Mouse (Mus musculus) left cerebral cortex, postnatal 36 days (tissue): ENCODE measurements at regions not wholly inside any gene's neighbourhood (a gene's known extent, or its start where the extent isn't known, plus 50 kb on each side); places are given as distances from the start of the nearest gene placed in this dataset.

Experiments used
- DNase-seq, 2 experiments: peaks; one replicate each; pipeline ENCODE4 v3.0.0; 2021 to 2022; ENCODE audit warnings: low spot score in 2 of 2, mixed read lengths in 1 of 2
- intact Hi-C: fragments of 180-260 bp; cut with DNase I; formaldehyde crosslinking; loops from one replicate; pipeline ENCODE4 v1.15.1; 2025

DNA sequence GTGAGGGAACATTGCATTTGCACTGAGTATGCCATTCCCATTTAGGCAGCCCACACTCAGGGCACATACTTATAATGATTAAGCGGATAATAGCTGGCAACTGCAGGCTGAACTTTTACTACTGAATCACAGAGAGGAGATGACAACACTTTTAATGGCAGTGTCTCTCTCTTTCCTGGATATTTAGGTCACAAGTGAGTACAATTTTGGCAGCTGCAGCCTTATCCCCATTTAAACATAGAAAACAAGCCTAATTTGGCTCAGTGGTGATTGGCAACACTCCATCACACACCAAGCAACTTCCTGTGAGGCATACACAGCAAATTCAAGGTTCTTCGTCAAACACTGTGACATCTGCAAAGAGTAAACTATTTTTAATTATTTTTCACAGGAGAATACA lies 329.5 kb upstream of the Negr1 start:
- intact Hi-C loops: no loop called here
- no peak for DNase-seq

DNA sequence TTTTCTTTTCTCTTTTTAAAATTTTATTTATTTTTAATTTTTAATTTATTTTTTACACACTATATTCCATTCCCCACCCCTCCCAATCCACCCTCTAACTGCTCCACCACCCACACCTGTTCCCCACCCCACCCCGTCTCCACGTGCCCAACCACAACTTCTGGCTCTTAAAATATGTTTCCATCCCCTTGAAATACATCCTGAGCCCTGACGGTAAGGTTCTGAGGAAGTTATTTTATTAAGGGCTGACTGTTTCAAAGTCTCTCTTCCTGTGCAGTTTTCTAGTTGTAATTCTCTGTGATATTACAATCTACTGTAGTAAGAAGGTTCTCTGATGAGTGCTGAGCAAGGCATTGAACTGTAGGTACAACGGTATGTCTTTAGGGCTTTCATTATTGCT lies 325.6 kb upstream of the Negr1 start:
- intact Hi-C loops: no loop called here
- no peak for DNase-seq

DNA sequence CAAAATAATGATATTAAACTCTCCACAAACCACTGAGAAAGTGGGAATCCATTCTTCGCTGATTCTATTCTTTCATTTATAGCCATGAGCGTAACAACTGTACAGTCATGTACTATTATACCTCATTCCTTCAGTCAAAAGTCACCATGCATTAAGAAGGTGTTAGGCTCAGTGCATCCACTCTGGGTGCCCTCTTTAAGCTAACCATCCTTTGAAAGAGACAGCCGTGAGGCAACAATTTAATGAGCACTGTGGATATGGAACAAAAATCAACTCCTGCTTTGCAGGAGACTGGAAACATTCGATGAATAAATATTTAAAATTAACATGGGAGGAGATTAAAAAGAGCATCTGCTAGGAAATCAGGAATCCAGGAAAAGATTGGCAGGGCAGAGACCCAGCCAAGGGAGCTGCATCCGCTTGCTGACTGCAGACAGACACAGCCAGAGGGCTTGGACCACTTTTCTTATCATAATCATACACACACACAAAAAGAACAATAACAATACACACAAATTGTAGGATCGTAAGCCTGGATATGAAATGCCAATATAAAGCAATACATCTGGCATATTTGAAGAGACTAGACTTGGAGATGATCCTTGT lies 309.2 kb upstream of the Negr1 start:
- intact Hi-C loops: no loop called here
- no peak for DNase-seq

DNA sequence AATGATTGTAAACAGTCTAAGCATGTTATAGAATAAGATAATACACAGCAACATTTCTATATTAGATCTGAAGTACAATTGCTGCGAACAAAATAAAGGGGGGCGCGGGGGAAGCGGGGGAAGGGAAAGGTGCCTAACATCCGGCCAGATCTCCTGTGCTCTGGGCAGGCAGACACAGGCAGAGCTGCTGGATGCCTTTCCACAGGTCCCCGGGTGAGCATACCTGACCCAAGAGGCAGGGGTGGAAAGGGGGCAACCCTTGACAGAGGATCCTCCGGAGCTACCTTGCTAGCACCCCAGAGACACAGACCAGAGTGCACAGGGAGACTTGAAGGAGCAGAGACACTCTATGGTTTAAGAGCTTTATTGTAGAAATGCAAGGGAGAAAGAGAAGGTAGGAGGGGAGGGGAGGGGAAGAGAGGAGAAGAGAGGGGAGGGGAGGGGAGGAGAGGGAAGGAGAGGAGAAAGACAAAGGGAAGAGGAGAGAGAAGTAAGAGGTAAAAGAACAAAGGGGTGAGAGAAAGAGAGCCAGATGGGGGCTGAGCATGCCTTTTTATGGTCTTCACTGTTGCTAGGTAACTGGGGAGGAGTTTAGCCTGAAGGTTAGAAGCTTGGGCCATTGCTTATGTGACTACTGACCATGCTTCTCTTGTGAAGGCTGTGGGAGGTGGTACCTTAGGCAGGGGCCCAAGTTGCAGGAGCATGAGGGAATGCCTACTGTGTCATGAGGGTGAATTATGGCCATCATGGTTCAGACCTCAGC lies 308.2 kb upstream of the Negr1 start:
- intact Hi-C loops: no loop called here
- no peak for DNase-seq

DNA sequence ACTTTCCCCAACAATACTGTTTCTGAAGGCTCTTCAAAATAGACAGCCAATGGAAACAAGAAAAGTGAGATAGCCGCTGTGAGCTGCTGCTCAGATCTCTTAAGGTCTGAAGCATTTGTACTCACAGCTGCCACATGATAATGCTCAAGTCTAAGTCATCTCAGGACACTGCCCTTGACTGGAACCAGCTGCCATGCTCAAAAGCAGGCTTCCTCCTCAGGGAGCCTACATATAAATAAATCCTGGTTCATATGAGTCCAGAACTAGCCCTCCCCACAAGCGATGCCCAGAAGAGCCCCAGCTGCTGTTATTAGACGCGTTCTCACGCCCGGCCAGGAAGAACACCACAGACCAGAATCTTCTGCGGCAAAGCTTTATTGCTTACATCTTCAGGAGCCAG lies 304.9 kb upstream of the Negr1 start:
- intact Hi-C loops: no loop called here
- DNase-seq: no peak

DNA sequence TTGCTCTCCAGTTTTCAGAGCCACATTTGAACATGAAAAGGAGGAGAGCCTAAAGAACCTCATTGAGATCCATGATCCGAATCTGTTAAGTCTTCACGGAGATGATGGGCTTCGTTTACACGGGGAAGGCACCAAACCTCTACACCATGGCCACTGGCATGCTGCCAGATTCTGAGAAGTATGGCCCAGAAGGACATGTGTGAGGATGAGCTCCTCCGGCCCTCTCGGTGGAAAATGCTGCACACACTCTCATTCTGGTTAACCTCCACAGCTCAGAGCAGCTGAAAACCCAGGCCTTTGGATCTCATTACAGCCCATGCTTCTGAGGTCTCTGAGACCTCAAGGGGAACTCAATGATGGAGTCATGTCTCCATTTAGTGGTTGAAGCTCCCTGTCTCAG lies 296.9 kb upstream of the Negr1 start:
- no peak for DNase-seq
- intact Hi-C loops: no loop called here

DNA sequence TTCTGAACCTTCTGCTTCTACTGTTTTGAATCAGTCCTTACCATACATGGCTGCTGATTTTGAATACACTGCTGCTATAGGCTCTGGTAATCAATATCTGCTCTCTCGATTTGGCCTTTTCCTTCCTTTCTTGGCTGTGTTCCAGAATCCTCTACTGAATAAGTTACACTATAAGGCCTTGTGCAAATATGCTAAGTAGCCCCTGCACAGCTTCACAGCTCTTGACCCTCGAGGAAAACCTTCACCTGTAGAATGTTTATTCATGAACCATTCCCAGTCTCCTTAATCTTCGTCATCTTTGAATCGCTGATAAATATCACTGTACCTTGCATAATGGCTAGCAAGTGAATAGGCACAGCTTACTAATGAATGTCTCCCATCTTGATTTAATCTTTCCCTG lies 293.9 kb upstream of the Negr1 start:
- intact Hi-C loops: no loop called here
- DNase-seq: no peak

DNA sequence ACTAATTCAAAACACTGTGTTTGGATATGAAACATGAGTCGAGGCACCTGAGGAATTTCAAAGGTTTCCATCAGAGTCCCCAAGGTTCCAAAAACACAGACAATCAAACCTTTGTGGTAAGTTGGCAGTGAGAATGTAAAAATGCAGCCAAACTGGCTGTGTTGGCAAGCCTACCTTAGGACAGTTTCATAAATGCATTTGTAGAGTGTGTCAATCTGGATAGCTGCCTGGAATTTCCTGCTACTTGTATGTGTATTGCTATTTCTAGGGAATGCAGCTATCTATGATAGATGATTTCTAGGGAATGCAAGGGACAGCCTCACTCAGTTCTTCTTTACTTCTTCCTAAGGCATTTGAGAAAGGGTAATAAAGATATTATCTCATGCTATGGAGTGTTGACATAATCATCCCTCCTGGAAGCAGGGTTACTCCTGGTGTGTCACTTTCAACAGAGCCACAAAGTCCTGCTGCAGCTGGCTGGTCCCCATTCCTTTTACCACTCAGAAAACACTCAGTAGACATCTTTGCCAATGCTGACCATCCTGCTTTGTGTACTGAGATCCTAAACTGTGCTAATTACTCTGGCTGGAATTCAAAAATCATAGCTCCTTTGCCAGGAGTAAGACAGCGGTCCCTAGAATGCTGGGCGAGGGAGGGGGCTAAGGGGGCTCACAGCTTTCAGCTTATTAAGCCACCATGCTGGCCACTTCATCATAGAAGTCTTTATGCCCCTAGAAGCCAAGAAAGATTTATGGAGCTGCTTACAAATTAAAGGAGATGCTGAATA lies 261.4 kb upstream of the Negr1 start:
- peak in 1 of 2 experiments; percentile 11 for DNase-seq
- intact Hi-C loops: no loop called here

DNA sequence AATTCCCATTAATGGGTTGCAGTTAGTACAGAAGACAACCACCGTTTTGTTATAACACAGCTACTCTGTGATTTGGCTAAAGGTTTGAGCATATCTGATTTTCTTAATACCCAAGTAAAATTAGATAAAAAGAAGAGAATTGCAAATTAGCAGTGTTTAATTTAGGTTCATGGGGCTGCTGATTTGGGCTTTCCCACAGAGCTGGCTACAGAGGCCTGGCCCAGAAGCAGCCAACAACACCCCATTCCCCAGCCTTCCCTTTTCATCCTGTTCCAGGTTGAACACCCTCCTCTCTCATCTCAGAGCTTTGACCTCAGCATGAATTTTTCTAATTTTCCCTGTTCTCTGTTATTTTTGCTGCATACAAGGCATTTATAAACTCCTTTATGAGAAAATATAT lies 260.3 kb upstream of the Negr1 start:
- intact Hi-C loops: no loop called here
- no peak for DNase-seq

DNA sequence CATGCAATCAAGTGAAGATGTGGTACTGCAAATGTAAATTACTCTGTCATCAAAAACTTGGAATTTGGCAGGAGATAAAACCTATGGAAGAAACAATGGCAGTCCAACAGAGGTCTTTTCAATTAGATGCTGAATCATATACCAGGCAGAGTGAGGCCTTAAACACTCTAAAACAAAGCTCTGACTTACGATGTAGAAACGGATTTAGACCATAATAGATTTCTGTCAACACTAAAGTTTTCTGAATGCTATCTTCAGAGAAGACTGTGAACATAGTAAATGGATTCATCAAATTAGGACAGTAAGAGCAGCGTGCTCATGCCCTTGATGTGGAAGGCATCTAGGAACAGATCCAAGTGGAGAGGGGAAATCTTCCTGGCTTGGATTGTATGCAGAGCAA lies 259.8 kb upstream of the Negr1 start:
- DNase-seq: no peak
- intact Hi-C loops: no loop called here

DNA sequence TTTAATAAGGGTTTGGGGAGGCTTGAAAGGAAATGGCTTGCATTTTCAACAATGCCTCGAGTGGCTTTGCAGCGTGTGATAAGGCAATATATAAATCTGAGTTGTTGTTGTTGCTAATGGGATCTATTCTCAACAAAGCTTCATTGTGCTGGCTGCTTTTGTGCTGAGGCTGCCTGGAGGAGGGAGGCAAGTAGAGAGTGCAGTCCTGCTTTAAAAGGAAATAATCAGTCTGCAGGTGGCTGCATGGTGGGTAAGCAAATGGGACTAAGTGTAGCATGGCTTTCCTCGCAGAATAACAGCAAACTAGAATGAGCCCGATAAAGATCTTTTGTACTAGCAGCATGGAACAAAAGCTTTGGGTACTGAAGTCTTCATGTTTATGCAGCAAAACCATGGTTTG lies 257.4 kb upstream of the Negr1 start:
- no peak for DNase-seq
- intact Hi-C loops: no loop called here

DNA sequence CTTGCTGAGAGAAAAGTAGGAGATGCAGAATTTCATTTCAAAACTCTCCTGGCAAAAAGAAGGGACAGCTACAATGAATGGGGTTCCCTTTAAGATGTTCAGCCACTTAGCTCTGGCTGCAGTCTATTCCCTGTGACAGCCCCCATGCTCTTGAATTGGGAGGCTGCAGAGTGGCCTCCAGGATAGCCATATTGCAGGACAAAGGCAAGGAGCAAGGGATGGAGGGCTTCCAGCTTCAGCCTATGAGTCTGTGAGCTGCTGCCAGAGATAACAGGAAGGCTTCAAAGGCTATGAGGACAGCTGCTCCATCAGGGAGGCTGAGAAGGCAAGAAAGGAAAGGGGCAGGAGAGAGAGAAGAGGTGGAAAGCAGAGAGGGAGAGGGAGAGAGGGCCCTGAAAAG lies 256.5 kb upstream of the Negr1 start:
- intact Hi-C loops: no loop called here
- no peak for DNase-seq

DNA sequence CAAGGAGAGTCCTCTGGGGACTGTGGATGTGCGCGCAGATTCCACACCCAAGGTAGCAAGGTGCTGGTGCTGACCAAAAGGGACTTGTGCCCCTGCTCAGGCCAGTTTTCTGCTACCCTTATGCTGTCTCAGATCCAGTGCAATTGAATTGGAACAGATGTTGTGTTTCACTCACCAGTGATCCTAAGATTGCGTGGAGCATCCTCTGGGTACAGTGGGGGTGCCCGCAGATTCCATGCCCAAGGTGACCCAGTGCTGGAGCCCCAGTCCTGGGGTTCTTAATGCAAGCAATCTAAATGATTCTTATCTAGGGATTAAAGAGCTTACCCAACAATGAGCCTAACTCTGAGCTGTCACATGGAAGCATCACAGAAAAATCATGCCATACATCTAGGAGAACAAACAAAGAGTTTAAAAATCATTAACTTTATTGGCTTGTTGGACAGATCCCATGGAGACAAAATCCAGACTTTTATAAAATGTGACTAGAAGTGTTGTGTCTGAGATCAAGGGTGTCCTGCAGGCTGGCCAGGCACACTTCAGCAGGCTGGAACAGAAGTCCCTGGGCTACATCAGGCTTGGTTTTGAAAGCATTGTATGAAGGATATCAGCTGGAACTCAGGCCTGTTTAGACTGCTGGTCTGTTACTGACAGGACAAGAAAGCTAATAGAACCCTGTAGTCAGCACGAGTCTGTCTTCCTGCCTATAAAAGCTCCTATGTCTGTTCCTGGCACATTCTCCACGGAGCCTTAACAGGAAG lies 226.4 kb upstream of the Negr1 start:
- DNase-seq: no peak
- intact Hi-C loops: no loop called here

DNA sequence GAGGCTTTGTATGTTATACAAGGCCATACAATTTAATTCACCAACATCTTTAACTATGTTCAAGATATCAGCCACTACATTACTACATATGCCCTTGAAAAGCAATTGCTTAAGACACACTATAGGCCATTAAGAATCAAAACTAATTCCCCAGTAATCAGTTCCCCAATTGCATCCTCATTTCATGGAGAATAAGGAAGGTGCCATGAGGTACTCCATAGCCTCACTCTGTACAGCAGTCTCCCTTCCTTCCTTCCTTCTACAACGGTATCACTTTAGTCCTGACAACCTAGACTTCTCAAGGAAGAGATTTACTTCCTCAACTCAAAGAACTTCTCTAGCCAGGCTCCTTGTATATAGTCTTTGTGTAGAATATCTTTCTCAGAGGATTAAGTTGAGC lies 220.1 kb upstream of the Negr1 start:
- intact Hi-C loops: no loop called here
- no peak for DNase-seq

DNA sequence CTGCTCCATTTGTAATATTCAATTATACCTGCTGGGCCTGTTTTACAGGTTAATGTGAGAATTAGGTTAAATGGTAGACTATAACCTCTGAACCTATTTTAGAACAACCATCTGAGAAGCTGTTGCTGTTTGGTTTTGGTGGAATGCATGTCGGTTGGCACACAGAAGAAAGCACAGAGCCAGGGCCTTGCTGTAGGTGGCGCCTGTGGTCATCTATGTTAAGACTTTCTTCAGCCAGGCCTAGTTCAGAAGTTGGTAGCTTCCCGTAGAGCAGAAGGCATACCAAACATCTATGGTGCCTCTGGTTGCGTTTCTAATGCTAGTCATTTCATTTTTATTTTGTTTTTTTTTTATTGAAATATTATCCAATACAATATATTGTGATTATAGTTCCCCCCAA lies 209.9 kb upstream of the Negr1 start:
- intact Hi-C loops: no loop called here
- DNase-seq: no peak

DNA sequence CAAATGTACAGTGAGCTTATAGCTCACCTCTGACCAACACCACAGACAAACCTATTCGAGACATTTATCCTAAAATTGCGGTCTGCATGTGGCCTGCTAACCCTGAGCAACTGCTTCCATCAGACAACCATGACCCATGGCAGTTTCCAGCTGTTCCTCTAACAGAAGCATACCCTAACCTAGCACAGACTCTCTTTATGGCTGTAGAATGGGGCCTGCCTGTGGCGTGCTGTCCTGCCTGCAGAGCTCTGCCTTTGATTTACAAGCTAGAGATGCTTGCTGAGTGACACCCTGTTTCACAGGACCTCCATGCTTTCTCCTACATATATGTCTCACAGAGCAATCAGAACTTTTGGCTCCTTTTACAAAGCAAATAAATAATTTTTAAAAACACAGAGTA lies 208.2 kb upstream of the Negr1 start:
- DNase-seq: no peak
- intact Hi-C loops: no loop called here

DNA sequence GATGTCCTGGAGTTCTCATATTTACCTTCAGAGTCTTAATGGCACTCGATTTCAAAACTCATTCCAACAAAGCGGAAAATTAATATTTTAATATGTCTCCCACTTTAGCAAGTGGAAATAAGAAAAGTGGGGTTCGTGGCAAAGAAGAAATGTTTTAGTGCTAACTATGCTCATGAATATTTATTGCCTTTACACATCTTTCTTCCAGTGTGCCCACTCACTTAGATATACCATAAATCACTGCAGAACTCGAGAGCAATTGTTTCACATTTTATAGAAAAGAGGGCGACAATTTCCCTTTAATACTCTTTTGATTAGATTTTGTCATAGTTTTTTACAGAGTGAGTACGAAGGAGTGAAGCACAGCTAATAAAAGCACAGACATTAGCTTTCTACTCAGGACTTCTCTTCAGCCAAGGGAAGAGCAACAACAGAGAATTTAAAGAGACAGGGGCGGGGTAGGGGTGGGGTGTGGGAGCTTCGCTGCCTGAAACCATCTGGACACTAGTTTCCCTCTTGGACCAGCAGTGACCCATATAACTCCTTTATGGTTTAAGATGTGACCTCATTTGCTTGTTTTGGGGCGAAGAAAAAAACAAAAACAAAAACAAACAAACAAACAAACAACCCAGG lies 207.6 kb upstream of the Negr1 start:
- intact Hi-C loops: no loop called here

DNA sequence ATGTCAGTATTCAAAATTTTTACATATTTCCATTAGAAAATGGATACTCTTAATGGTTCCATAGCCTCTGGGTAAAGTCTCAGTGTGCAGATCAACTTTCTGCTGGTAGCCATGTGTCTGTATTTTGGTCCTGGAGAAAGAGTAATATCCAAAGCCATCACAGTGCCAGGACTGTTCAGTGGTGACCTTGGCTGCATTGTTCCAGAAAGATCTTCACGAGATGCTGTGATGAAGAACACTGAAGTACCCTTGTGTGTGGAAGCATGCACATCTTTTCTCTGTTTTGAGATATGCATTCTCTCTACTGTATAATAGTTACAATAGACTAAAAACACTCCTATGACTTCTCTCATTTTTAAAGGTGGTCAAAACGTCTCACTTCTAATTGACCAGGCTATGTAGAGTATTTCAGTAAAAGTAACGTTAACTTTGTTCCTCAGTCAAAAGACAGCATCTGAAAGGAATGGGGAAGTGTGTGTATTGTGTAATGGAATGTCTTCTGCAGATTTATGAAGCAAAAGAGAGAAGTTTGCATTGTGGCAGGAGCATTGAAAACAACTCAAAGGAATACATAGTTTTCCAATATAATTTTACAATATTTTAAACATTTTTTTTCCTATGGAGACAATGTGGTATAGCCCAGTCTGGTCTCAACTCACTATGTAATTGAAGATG lies 192.8 kb upstream of the Negr1 start:
- DNase-seq: no peak
- intact Hi-C loops: no loop called here

More for the DNA sequence above, 207.6 kb upstream of the Negr1 start:
- no peak for DNase-seq

DNA sequence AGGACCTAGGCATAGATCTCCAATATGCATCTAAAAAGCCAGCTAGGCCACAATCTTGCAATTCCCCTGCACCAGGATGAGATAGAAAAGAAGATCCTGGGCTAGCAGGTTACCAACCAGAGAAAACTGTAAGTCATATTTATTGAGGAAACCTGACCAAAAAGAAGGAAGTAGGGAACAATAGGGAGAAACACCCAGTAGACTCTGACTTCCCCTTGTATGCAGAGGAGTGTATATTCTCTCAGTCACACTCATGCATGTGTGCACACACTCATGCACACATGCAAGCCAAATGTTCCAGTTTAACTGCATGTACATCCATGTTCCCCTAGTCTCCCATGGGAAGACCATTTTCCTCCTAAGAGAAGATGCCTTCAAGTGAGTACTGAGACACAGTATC lies 184.9 kb upstream of the Negr1 start:
- intact Hi-C loops: no loop called here

More for the DNA sequence above, 184.9 kb upstream of the Negr1 start:
- no peak for DNase-seq
